Mouse (Mus musculus) right cerebral cortex, postnatal 10 days (tissue): ENCODE data around the gene Kmt5c.
A peak's percentile ranks its signal among the peaks of the same experiment; 100 is the strongest.

Experiments
- DNase-seq, 2 experiments: peaks; one replicate each; pipeline ENCODE4 v3.0.0; 2021; ENCODE audit warnings: low spot score in 2 of 2

Kmt5c gene

GRCm38 (mm10) chr7:4739544-4740275 lies at the start of gene Kmt5c:
TSS of gene Kmt5c (plus strand) at chr7:4740115.
- DNase-seq = peak; percentile 100

GRCm38 (mm10) chr7:4690387-4690786 lies 49.5 kb upstream of the Kmt5c start, which contains the start of gene Brsk1:
TSS of gene Brsk1 (plus strand) at chr7:4690604.
- peak; percentile 95 for DNase-seq

GRCm38 (mm10) chr7:4690951-4691653 lies 48.8 kb upstream of the Kmt5c start:
- DNase-seq = peak; percentile 52 to 55

GRCm38 (mm10) chr7:4693004-4693403 lies 46.9 kb upstream of the Kmt5c start:
- no peak for DNase-seq

GRCm38 (mm10) chr7:4702334-4702733 lies 37.6 kb upstream of the Kmt5c start:
- DNase-seq = no peak

- DNase-seq = no peak
These were observed 36.7 kb upstream of the Kmt5c start for GRCm38 (mm10) chr7:4703195-4703594.

- peak in 1 of 2 experiments; percentile 57 for DNase-seq
These were observed 34.8 kb upstream of the Kmt5c start for GRCm38 (mm10) chr7:4705098-4705497.

- no peak for DNase-seq
These were observed 27.3 kb upstream of the Kmt5c start for GRCm38 (mm10) chr7:4712594-4712993.

- DNase-seq = no peak
These were observed 23.0 kb upstream of the Kmt5c start for GRCm38 (mm10) chr7:4716955-4717354.

- no peak for DNase-seq
These were observed 20.6 kb upstream of the Kmt5c start for GRCm38 (mm10) chr7:4719276-4719675.

GRCm38 (mm10) chr7:4723508-4723907 lies 16.4 kb upstream of the Kmt5c start:
- DNase-seq = peak in 1 of 2 experiments; percentile 56

GRCm38 (mm10) chr7:4724359-4724758 lies 15.6 kb upstream of the Kmt5c start:
- no peak for DNase-seq

- DNase-seq = no peak
These were observed 14.7 kb upstream of the Kmt5c start, which contains the start of gene Tmem150b for GRCm38 (mm10) chr7:4725169-4725568. TSS of gene Tmem150b (minus strand) at chr7:4725249.

GRCm38 (mm10) chr7:4731090-4731489 lies 8.8 kb upstream of the Kmt5c start:
- DNase-seq = no peak

- DNase-seq = no peak
These were observed 6.9 kb upstream of the Kmt5c start for GRCm38 (mm10) chr7:4732968-4733392.

GRCm38 (mm10) chr7:4739041-4739543 lies 823 bp upstream of the Kmt5c start:
- DNase-seq = no peak

- DNase-seq = no peak
These were observed 403 bp downstream of the Kmt5c start for GRCm38 (mm10) chr7:4740309-4740727.

GRCm38 (mm10) chr7:4741151-4741550 lies 1.2 kb downstream of the Kmt5c start:
- DNase-seq = peak; percentile 55 to 65

- DNase-seq = no peak
These were observed 2.0 kb downstream of the Kmt5c start for GRCm38 (mm10) chr7:4741672-4742481.

GRCm38 (mm10) chr7:4742482-4742819 lies 2.5 kb downstream of the Kmt5c start:
- DNase-seq = no peak

- no peak for DNase-seq
These were observed 3.4 kb downstream of the Kmt5c start for GRCm38 (mm10) chr7:4743354-4743753.

GRCm38 (mm10) chr7:4744886-4745285 lies 5.0 kb downstream of the Kmt5c start:
- DNase-seq = no peak
